Mouse (Mus musculus) urinary bladder, adult 2 months (tissue): ENCODE data around the gene Prss34. TPM values are rescaled to one million over a fixed set of nuclear protein-coding genes. Genes with fewer than 3 reads are reported as not detected.

Source experiments
- DNase-seq: peaks from one replicate; pipeline ENCODE4 v3.0.0; 2022; ENCODE audit warnings: low spot score
- polyA plus RNA-seq: library from polyadenylated mRNA; depleted of rRNA; stranded (reverse); fragments of >200 nt; gene quantifications from 2 replicates; pipeline ENCODE4 v1.2.3, GENCODE M21; 2012; rRNA removed

Gene Prss34
- 0.28 and 0.40 TPM in 2 replicates for polyA plus RNA-seq

GRCm38 (mm10) chr17:25298094-25298493 lies at the start of gene Prss34:
Gene Prss34, plus strand, starts transcription at chr17:25298394.
- no peak for DNase-seq

- no peak for DNase-seq
Observed at GRCm38 (mm10) chr17:25250181-25250835, 47.9 kb upstream of the Prss34 start.

GRCm38 (mm10) chr17:25252643-25253042 lies 45.6 kb upstream of the Prss34 start:
- DNase-seq, result no peak

- DNase-seq, result no peak
Observed at GRCm38 (mm10) chr17:25253760-25254159, 44.4 kb upstream of the Prss34 start.

DNA sequence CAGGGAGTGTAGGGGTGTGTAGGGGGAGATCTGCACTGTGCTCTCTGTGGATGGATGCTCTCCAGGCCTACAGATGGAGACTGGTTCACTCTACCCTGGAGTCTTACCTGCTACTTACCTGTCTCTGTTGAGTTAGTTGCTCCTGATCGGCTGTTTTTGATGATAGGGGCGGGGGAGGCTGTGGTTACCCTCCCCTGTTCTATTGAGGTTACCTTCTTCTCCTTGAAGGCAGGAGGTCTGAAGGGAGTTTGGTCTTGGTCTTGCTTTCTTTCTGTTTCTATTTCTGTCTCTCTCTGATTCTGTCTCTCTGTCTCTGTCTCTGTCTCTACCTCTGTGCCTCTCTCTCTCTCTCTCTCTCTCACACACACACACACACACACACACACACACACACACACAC lies 43.1 kb upstream of the Prss34 start:
- DNase-seq, result no peak

DNA sequence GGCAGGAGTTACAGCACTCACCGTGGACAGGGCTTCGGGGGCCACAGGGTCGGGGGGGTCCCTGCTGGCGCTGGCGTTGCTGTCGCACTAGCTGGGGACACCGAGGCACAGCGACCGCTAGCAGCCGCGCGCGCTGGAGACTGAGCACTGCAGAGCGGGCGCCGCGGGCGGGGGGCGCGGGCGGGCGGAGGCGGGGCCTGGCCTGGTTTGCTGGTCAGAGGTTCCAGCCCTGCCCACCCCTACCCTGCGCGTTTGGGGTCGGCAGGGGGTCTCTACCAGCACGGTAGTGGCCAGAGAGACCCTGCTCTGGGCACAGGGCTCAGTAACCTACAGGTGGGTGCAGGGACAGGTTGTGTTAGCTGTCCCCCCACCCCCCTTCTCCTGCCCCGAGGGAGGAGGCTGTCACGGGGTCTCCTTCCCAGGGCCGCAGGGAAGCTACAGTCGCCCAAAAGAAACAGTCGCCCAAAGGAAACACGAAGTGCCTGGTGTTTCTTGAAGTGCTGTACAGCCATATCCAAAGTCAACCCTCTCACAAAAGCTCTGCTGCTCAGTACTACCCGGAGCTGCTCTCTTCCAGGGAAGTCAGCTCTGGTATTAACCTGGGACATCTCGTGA lies 41.9 kb upstream of the Prss34 start, which contains the start of gene Baiap3:
Baiap3 (minus strand) TSS at position 225 of the 615 bp plus-strand sequence.
- no peak for DNase-seq

GRCm38 (mm10) chr17:25257804-25258261 lies 40.4 kb upstream of the Prss34 start:
- no peak for DNase-seq

DNA sequence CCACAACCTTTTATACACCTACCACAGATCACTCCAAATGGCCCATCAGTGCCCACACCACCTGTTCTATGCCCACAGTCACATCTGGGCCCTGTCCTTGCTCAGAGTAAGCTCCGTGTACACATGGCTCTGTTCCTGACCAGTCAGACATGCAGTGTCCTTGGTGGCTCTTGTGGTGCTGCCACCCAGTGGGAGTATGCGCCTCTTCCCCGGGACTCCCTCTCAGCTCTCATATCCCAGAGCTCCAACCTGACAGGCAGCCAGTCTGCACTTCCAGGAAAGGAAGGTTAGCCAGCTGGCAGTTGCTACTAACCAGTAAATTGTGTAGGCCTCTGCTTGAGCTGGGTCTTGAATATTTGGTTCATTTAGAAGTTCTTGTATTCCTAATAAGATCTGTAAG lies 33.7 kb upstream of the Prss34 start:
- no peak for DNase-seq

- DNase-seq, result no peak
Observed at GRCm38 (mm10) chr17:25270795-25271335, 27.3 kb upstream of the Prss34 start.

- DNase-seq, result no peak
Observed at GRCm38 (mm10) chr17:25272326-25272725, 25.9 kb upstream of the Prss34 start.

- DNase-seq, result peak; percentile 94
Observed at GRCm38 (mm10) chr17:25272951-25273705, 25.1 kb upstream of the Prss34 start.

- DNase-seq, result peak; percentile 91
Observed at GRCm38 (mm10) chr17:25273706-25274501, 24.3 kb upstream of the Prss34 start.

GRCm38 (mm10) chr17:25274571-25275346 lies 23.4 kb upstream of the Prss34 start, which contains the start of gene Ube2i:
Gene Ube2i, minus strand, starts transcription at chr17:25274622.
- no peak for DNase-seq

DNA sequence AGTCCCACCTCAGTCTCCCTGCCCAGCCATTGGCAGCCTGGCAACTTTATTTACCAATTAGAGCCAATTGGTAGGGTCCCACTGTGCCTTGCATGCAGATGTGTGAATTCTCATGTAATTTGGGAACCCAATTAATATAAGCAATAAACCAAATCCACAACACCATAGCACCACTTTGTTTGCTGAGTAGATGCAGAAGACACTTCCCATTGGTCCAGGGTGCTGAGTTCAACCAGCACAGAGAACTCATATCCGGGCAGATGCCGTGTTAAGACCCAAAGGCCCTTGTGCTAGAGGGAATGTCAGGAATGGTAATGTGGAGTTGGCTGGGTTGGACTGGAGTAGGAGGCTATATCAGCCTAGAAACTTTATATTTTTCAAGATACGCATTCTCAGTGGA lies 22.4 kb upstream of the Prss34 start:
- DNase-seq, result no peak

- no peak for DNase-seq
Observed at GRCm38 (mm10) chr17:25282133-25282532, 16.1 kb upstream of the Prss34 start.

DNA sequence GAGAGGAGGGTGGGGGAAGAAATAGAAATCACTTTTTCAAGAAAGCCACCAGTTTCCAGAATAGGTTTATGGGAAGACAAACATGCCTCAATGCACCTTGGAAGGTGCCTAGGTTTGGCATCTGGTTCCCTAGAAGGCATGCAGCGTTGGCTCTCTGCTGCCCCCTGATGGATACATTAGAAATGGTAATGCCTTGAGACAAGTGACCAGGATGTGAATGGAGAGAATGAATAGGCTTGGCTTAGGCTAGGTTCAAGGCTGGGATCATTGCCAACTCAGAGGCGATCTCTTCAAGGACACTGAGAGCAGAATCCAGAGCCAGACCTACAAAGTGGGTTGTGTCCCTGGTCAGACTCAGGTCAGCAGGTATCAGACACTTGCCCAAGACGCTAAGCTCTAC lies 13.2 kb upstream of the Prss34 start:
- no peak for DNase-seq

GRCm38 (mm10) chr17:25288842-25289241 lies 9.4 kb upstream of the Prss34 start:
- DNase-seq, result no peak

DNA sequence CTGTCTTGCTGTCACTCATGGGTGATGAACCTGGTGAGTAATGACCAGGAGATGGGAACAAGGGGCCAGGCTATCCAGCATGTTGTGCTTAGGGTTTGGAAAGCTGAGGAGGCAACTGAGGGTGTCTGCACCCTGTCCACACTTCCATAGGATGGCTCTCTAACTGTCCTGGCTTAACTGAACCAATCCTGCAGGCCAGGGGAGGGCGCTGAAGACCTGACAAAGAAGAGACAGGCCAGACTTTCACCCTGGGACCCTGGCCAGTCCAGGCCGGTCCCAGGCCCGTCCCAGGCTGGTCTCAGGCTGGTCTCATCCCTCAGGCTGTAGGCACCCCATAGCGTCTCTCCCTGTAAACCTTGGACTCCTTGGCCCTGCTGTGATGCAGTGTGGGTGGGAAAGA lies 7.8 kb upstream of the Prss34 start:
- no peak for DNase-seq

- no peak for DNase-seq
Observed at GRCm38 (mm10) chr17:25293495-25293894, 4.7 kb upstream of the Prss34 start.

DNA sequence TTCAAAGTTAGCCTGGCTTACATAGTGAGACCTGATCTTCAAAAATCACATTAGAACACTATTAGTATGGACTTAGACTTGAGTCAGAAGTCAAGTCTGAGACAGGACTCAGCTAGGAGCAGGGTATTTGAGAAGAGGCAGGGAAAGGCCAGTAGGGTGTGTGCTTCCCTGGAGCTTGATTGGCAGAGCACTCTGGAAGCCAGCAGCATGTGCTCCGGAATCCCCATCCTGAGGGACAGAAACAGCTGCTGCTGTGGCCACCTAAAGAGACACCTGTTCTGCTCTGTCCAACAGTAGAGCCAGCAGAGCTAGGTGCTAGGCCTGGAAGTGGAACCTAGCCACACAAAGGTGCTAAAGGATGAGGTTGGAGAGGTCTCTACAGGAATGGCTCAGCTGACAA lies 4.1 kb upstream of the Prss34 start:
- no peak for DNase-seq

DNA sequence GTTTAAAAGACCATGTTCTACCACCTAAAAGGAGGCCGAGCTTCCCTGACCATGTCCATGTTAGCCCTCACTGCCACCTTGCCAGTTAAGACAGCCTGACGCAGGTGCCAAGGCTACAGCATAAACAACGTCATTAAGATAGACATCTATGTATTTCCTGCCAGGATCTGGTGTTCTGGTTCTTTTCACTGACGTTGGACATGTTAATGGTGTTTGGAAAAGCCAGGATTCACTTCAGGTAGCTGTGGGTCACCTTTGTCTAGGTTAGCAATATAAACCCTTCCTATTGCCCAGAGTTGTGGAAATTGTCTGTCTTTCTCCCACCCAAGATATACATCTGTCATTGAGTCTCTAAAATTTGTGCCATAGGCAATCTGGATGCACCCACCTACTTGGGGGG lies 10.2 kb downstream of the Prss34 start, which contains the start of gene Prss28:
Prss28 (plus strand) TSS at position 301 of the 400 bp plus-strand sequence.
- DNase-seq, result no peak
